Mouse (Mus musculus) ES-E14 (cell line): ENCODE data around the gene Alk. TPM values are rescaled to one million over a fixed set of nuclear protein-coding genes. Genes with fewer than 3 reads are reported as not detected.

Experiments
- DNase-seq: peaks from one replicate; pipeline ENCODE4 v3.0.0-alpha.2; 2013; ENCODE audit warnings: low read depth, low spot score
- H3K27ac ChIP-seq: 2 replicates; pipeline ENCODE4 v1.5.1; 2012; ENCODE audit warnings: low read depth, mild to moderate bottlenecking, low read length, moderate library complexity, mixed read lengths; ENCODE audit not compliant: poor library complexity, insufficient read depth, severe bottlenecking
- H3K36me3 ChIP-seq: 2 replicates; pipeline ENCODE4 v1.6.1; 2012; ENCODE audit warnings: mild to moderate bottlenecking, low read length, moderate library complexity, mixed read lengths; ENCODE audit not compliant: control insufficient read depth, poor library complexity, insufficient read depth, severe bottlenecking
- H3K4me1 ChIP-seq, 2 experiments: fragments of 150-350 bp in 1 of 2; sonication (generic) in 1 of 2; 2 replicates each; pipeline ENCODE4 v1.6.1; 2012; ENCODE audit warnings: low read length in 2 of 2, mild to moderate bottlenecking in 1 of 2, mixed read lengths in 1 of 2; ENCODE audit not compliant: control insufficient read depth in 2 of 2, insufficient read depth in 2 of 2, poor library complexity in 1 of 2
- H3K4me3 ChIP-seq, 2 experiments: fragments of 150-350 bp in 1 of 2; sonication (generic) in 1 of 2; 2 replicates each; pipeline ENCODE4 v1.5.1; 2012; ENCODE audit warnings: low read length in 2 of 2, low read depth in 1 of 2, mild to moderate bottlenecking in 1 of 2, mixed read lengths in 1 of 2; ENCODE audit not compliant: insufficient read depth in 1 of 2, poor library complexity in 1 of 2, severe bottlenecking in 1 of 2
- H3K9ac ChIP-seq: 2 replicates; pipeline ENCODE4 v1.6.1; 2012; ENCODE audit warnings: low read depth, mild to moderate bottlenecking, low read length, mixed read lengths; ENCODE audit not compliant: poor library complexity, insufficient read depth, severe bottlenecking
- H3K9me3 ChIP-seq: fragments of 150-350 bp; sonication (generic); 2 replicates; pipeline ENCODE4 v1.6.1; 2012; ENCODE audit warnings: low read depth, mild to moderate bottlenecking, low read length; ENCODE audit not compliant: control insufficient read depth, insufficient read depth
- CHD2 ChIP-seq: IDR thresholded peaks from 2 replicates; pipeline ENCODE4 v1.6.1; 2014; ENCODE audit warnings: mild to moderate bottlenecking, low read depth, low read length, inconsistent platforms
- HCFC1 ChIP-seq: IDR thresholded peaks from 2 replicates; pipeline ENCODE4 v1.6.1; 2012; ENCODE audit warnings: low read length, inconsistent platforms, borderline replicate concordance; ENCODE audit not compliant: insufficient read depth
- MAFK ChIP-seq: IDR thresholded peaks from 2 replicates; pipeline ENCODE4 v1.6.1; 2014; ENCODE audit warnings: mild to moderate bottlenecking, low read depth, low read length, inconsistent platforms; ENCODE audit not compliant: insufficient read depth
- ZC3H11A ChIP-seq: IDR thresholded peaks from 2 replicates; pipeline ENCODE4 v1.6.1; 2012; ENCODE audit warnings: low read depth, mild to moderate bottlenecking, inconsistent platforms, low read length, borderline replicate concordance
- ZNF384 ChIP-seq: IDR thresholded peaks from 2 replicates; pipeline ENCODE4 v1.6.1; 2012; ENCODE audit warnings: low read depth, low read length, inconsistent platforms
- in situ Hi-C, 2 experiments: fragments of 600-800 bp; cut with MboI; formaldehyde crosslinking; loops; one replicate each; pipeline ENCODE4 v1.15.1; 2025; ENCODE audit warnings: low sequenced_read_pairs in 2 of 2, inconsistent platforms in 1 of 2; ENCODE audit not compliant: unreplicated experiment in 2 of 2
- total RNA-seq: library from RNA; depleted of rRNA; stranded (reverse); fragments of 300-350 nt; gene quantifications from 2 replicates; pipeline ENCODE4 v1.2.3, GENCODE M21; 2012

Alk gene
- total RNA-seq, 1 experiment = 0.58 TPM

DNA sequence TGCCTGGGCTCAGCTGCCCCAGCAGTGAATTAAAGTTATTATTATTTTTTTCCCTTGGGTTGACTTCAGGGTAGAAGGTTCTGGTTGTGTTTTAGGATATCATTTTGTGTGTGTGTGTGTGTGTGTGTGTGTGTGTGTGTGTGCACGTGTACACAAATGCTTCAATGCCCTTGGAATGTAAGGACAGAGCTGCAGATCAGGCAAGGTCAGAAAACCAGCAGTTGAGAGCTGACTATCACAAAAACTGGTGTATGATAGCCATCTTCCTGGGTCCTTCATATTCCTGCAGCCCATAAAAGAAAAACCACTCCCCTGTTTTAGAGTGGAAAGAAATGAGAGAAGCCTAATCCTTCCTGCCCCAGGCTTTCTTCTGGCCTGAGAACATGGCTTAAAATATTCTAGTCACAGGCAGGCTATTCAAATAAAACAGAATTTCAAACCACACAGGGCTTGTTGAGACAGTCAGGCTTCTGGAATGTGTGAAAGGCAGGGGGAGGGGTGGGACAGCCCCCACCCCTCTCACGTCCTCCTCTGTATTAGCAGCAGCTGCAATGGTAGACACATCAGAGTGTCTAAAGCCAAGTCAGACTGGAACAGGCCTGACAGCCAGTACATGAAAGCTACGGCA lies 623.8 kb downstream of the Alk start:
- Histone ChIP-seq H3K36me3 (no peaks in the 10 kb centered on the region), H3K9ac (no peak overlapping the region), H3K4me1 (no peaks in the 10 kb centered on the region), H3K27ac (no peak overlapping the region), H3K4me3 (no peak overlapping the region), H3K9me3 (no peaks in the 10 kb centered on the region)
- TF ChIP-seq HCFC1 (no peak), ZNF384 (no peak), ZC3H11A (no peak), MAFK (no peak), CHD2 (no peak)
- DNase-seq = no peak
- in situ Hi-C loops = no loop called here

GRCm38 (mm10) chr17:71979137-71979536 lies 625.3 kb downstream of the Alk start:
- Histone ChIP-seq H3K27ac (no peak overlapping the region), H3K9ac (no peak overlapping the region), H3K4me1 (no peaks in the 10 kb centered on the region), H3K9me3 (no peaks in the 10 kb centered on the region), H3K36me3 (no peaks in the 10 kb centered on the region), H3K4me3 (no peak overlapping the region)
- in situ Hi-C loops = no loop called here
- DNase-seq = no peak
- TF ChIP-seq ZC3H11A = no peak
- TF ChIP-seq CHD2 = no peak
- no peak for TF ChIP-seq ZNF384
- no peak for TF ChIP-seq MAFK
- no peak for TF ChIP-seq HCFC1

- H3K27ac ChIP-seq = no peak overlapping the region
- in situ Hi-C loops = no loop called here
- no peak overlapping the region for H3K4me3 ChIP-seq
- no peaks in the 10 kb centered on the region for H3K4me1 ChIP-seq
- H3K9me3 ChIP-seq = no peaks in the 10 kb centered on the region
- DNase-seq = no peak
- no peak overlapping the region for H3K9ac ChIP-seq
- no peak for TF ChIP-seq MAFK
- no peak for TF ChIP-seq CHD2
- TF ChIP-seq ZNF384 = no peak
- TF ChIP-seq ZC3H11A = no peak
- no peak for TF ChIP-seq HCFC1
- no peaks in the 10 kb centered on the region for H3K36me3 ChIP-seq
Observed at GRCm38 (mm10) chr17:71976661-71977060, 627.8 kb downstream of the Alk start.

DNA sequence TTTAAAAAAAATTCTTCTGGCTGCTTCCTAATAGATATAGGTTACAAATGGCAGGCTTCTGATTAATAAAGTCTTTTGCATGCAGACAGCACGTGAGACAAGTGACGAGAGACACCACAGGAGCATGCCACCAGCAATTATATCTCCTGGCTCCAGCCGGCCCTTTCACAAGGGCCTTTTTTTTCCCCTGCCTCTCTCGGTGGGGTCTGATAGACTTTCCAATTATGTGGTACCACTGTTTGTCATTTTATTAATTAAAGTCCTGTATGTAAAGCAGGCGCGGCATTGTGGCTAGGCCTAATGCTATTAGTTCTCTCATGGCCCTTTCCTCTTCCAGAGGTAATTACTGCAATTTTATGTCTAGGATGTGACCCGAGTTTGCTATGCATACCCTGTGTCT lies 630.7 kb downstream of the Alk start:
- no peak overlapping the region for H3K9ac ChIP-seq
- in situ Hi-C loops = no loop called here
- no peaks in the 10 kb centered on the region for H3K9me3 ChIP-seq
- DNase-seq = no peak
- no peaks in the 10 kb centered on the region for H3K4me1 ChIP-seq
- no peak overlapping the region for H3K4me3 ChIP-seq
- no peak for TF ChIP-seq ZNF384
- no peak for TF ChIP-seq ZC3H11A
- no peak for TF ChIP-seq HCFC1
- TF ChIP-seq MAFK = no peak
- TF ChIP-seq CHD2 = no peak
- H3K36me3 ChIP-seq = no peaks in the 10 kb centered on the region
- H3K27ac ChIP-seq = no peak overlapping the region

DNA sequence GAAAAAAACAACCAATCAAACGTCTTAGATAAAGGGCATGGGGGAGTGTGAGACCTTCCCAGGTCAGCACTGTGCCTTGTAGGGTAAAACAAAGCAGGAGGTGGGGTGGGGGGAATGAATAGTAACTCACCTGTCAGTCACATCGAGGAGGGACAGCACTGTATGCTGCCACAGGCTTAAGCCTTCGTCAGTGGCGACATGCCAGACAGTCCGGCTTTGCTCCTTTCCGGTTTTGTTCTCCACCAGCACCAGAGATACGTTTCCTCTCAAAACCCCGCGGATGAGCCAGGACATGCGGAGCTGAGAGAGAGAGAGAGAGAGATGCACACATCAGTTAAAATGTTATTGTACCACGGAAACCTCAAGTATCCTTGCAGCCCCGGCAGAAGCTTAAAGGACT lies 637.1 kb downstream of the Alk start:
- in situ Hi-C loops = no loop called here
- DNase-seq = no peak
- TF ChIP-seq ZC3H11A (no peak), ZNF384 (no peak), CHD2 (no peak), HCFC1 (no peak), MAFK (no peak)
- Histone ChIP-seq H3K36me3 (no peaks in the 10 kb centered on the region), H3K9ac (no peak overlapping the region), H3K9me3 (no peaks in the 10 kb centered on the region), H3K27ac (no peak overlapping the region), H3K4me1 (no peaks in the 10 kb centered on the region), H3K4me3 (no peak overlapping the region)
